Comparison of ENCODE assay signal across 14 mouse cellular contexts in the genomic region with DNA sequence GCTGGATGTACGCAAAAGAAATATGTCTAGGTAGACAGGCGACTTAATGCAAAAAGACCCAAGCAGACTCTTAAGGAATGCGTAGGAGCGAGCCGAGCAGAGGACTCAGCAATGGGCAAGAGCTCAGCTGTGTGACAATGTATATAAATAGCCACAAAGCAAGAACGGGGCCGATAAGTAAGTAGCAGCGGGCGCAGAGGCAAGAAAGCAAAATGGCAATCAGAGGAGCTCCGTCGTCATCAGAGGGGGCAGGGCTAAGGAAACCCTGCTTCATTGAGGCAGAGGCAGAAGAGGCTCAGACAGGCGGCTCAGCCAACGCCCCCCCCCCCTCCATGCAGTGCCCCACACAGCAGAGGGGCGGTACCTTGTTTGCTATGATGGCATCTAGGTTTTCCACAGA.
DNase-seq lines count a peak whose midpoint lies in the region; ATAC-seq and TF ChIP-seq lines count a peak whose summit lies in the region.
"Had no signal": no experiment of that assay in that cellular context is flagged by ENCODE, and none has a peak within 500 bp of the region (broad histone marks: within the 10 kb centered on the region; RNA-seq: fewer than 3 reads in every experiment).

No protein-coding gene starts in this region.

- H3K27me3 ChIP-seq in embryonic facial prominence, embryonic 14.5 days (replicated peaks; ENCODE audit: control insufficient read depth, insufficient read depth, low read length) = no peaks in the 10 kb centered on the region
- H3K27me3 ChIP-seq in embryonic facial prominence, embryonic 10.5 days (replicated peaks; ENCODE audit: low read depth, poor library complexity, severe bottlenecking) = no peaks in the 10 kb centered on the region
- no peaks in the 10 kb centered on the region for H3K27me3 ChIP-seq in midbrain, embryonic 13.5 days
- no peaks in the 10 kb centered on the region for H3K27me3 ChIP-seq in midbrain, postnatal 0 days (ENCODE audit: insufficient read depth, low read length)
- no peaks in the 10 kb centered on the region for H3K27me3 ChIP-seq in heart, embryonic 14.5 days (ENCODE audit: control insufficient read depth, insufficient read depth, low read length)
- no peaks in the 10 kb centered on the region for H3K27me3 ChIP-seq in hindbrain, embryonic 11.5 days (ENCODE audit: control insufficient read depth, insufficient read depth, low read length)
- H3K27me3 ChIP-seq: limb, embryonic 15.5 days; Patski had no signal

- H3K4me2 ChIP-seq in embryonic facial prominence, embryonic 14.5 days (ENCODE audit: low read depth, low read length) = no peak overlapping the region
- H3K4me2 ChIP-seq in midbrain, embryonic 13.5 days (replicated peaks) = no peak overlapping the region
- H3K4me2 ChIP-seq in midbrain, postnatal 0 days (ENCODE audit: low read depth, low read length, poor library complexity, severe bottlenecking) = no peak overlapping the region
- H3K4me2 ChIP-seq in heart, embryonic 14.5 days (ENCODE audit: low read length) = peak overlapping the region; percentile 64
- no peak overlapping the region for H3K4me2 ChIP-seq in hindbrain, embryonic 11.5 days (replicated peaks; ENCODE audit: low read depth, low read length)
- H3K4me2 ChIP-seq: limb, embryonic 15.5 days; lung, embryonic 14.5 days had no signal

- H3K36me3 ChIP-seq in embryonic facial prominence, embryonic 14.5 days (ENCODE audit: control insufficient read depth, insufficient read depth, low read length) = no peaks in the 10 kb centered on the region
- peaks cover 10% of the 10 kb centered on the region for H3K36me3 ChIP-seq in embryonic facial prominence, embryonic 10.5 days (replicated peaks)
- no peaks in the 10 kb centered on the region for H3K36me3 ChIP-seq in midbrain, embryonic 13.5 days
- H3K36me3 ChIP-seq in midbrain, postnatal 0 days (ENCODE audit: insufficient read depth, low read length) = no peaks in the 10 kb centered on the region
- no peaks in the 10 kb centered on the region for H3K36me3 ChIP-seq in heart, embryonic 14.5 days (ENCODE audit: control insufficient read depth, insufficient read depth, low read length)
- no peaks in the 10 kb centered on the region for H3K36me3 ChIP-seq in hindbrain, embryonic 11.5 days (ENCODE audit: control insufficient read depth, insufficient read depth, low read length)

- WGBS in embryonic facial prominence, embryonic 14.5 days = 85% methylated on average over 13 of the region's 14 CpGs
- WGBS in embryonic facial prominence, embryonic 10.5 days = 89% methylated on average over 14 of the region's 14 CpGs
- WGBS in midbrain, embryonic 13.5 days = 91% methylated on average over 14 of the region's 14 CpGs
- WGBS in midbrain, postnatal 0 days = 86% methylated on average over 14 of the region's 14 CpGs
- WGBS in heart, embryonic 14.5 days = 23% methylated on average over 14 of the region's 14 CpGs
- 69% methylated on average over 14 of the region's 14 CpGs for WGBS in olfactory bulb, adult 2 months
- WGBS in hindbrain, embryonic 11.5 days = 92% methylated on average over 14 of the region's 14 CpGs

- no peak for TF ChIP-seq POLR2A in olfactory bulb, adult 2 months (IDR thresholded peaks at IDR 0.05; ENCODE audit: insufficient read depth, low read depth, low read length)

- no peak overlapping the region for H3K27ac ChIP-seq in embryonic facial prominence, embryonic 14.5 days (replicated peaks; ENCODE audit: low read depth, low read length)
- H3K27ac ChIP-seq in embryonic facial prominence, embryonic 10.5 days (replicated peaks) = no peak overlapping the region
- H3K27ac ChIP-seq in midbrain, embryonic 13.5 days = no peak overlapping the region
- no peak overlapping the region for H3K27ac ChIP-seq in midbrain, postnatal 0 days (ENCODE audit: low read depth, low read length)
- peak overlapping the region; percentile 85 to 88 for H3K27ac ChIP-seq in heart, embryonic 14.5 days (replicated peaks in 1 of 2; ENCODE audit: control insufficient read depth in 1 of 2, insufficient read depth in 1 of 2, low read depth in 2 of 2, low read length in 2 of 2)
- H3K27ac ChIP-seq in olfactory bulb, adult 2 months (ENCODE audit: insufficient read depth, low read depth, low read length) = no peak overlapping the region
- no peak overlapping the region for H3K27ac ChIP-seq in hindbrain, embryonic 11.5 days (ENCODE audit: low read depth, low read length)
- H3K27ac ChIP-seq: limb, embryonic 15.5 days had no signal

- TF ChIP-seq CTCF in midbrain, postnatal 0 days (IDR thresholded peaks at IDR 0.05) = no peak
- TF ChIP-seq CTCF in olfactory bulb, adult 2 months (IDR thresholded peaks at IDR 0.05; ENCODE audit: insufficient read depth, low read depth, low read length) = no peak

- DNase-seq in embryonic facial prominence, embryonic 14.5 days (ENCODE audit: low spot score) = no peak
- DNase-seq in embryonic facial prominence, embryonic 10.5 days (ENCODE audit: low spot score) = no peak
- no peak for DNase-seq in midbrain, postnatal 0 days (ENCODE audit: low spot score)
- no peak for DNase-seq in hindbrain, embryonic 11.5 days (ENCODE audit: low spot score)
- no peak for DNase-seq in lung, postnatal 4 days
- DNase-seq: cerebellum, adult 9-10 months; kidney, postnatal 10 days; lung, embryonic 14.5 days had no signal

- no peaks in the 10 kb centered on the region for H3K9me3 ChIP-seq in embryonic facial prominence, embryonic 14.5 days (ENCODE audit: control insufficient read depth, low read length)
- no peaks in the 10 kb centered on the region for H3K9me3 ChIP-seq in embryonic facial prominence, embryonic 10.5 days
- no peaks in the 10 kb centered on the region for H3K9me3 ChIP-seq in midbrain, embryonic 13.5 days
- no peaks in the 10 kb centered on the region for H3K9me3 ChIP-seq in midbrain, postnatal 0 days (ENCODE audit: low read length)
- H3K9me3 ChIP-seq in heart, embryonic 14.5 days (ENCODE audit: control insufficient read depth, low read length) = no peaks in the 10 kb centered on the region
- no peaks in the 10 kb centered on the region for H3K9me3 ChIP-seq in hindbrain, embryonic 11.5 days (ENCODE audit: control insufficient read depth, low read length)
- H3K9me3 ChIP-seq: limb, embryonic 15.5 days had no signal

- H3K4me3 ChIP-seq in embryonic facial prominence, embryonic 14.5 days (ENCODE audit: low read depth, low read length) = no peak overlapping the region
- no peak overlapping the region for H3K4me3 ChIP-seq in embryonic facial prominence, embryonic 10.5 days
- H3K4me3 ChIP-seq in midbrain, embryonic 13.5 days (replicated peaks) = no peak overlapping the region
- H3K4me3 ChIP-seq in midbrain, postnatal 0 days (ENCODE audit: low read depth, low read length) = no peak overlapping the region
- peak overlapping the region; percentile 19 for H3K4me3 ChIP-seq in heart, embryonic 14.5 days (ENCODE audit: control insufficient read depth in 1 of 2, insufficient read depth in 1 of 2, low read depth in 1 of 2, low read length in 2 of 2)
- H3K4me3 ChIP-seq in olfactory bulb, adult 2 months (ENCODE audit: insufficient read depth, low read depth, low read length) = 0 out of 2 replicates have a peak overlapping the region, but pooled peaks have one; percentile 4
- H3K4me3 ChIP-seq in hindbrain, embryonic 11.5 days (ENCODE audit: low read depth, low read length) = no peak overlapping the region
- H3K4me3 ChIP-seq: limb, embryonic 15.5 days had no signal

- H3K9ac ChIP-seq in embryonic facial prominence, embryonic 14.5 days (ENCODE audit: low read depth, low read length) = no peak overlapping the region
- H3K9ac ChIP-seq in midbrain, embryonic 13.5 days (replicated peaks) = no peak overlapping the region
- no peak overlapping the region for H3K9ac ChIP-seq in midbrain, postnatal 0 days (replicated peaks; ENCODE audit: low read length, poor library complexity, severe bottlenecking)
- peak overlapping the region; percentile 51 for H3K9ac ChIP-seq in heart, embryonic 14.5 days (ENCODE audit: low read length)
- H3K9ac ChIP-seq in hindbrain, embryonic 11.5 days (ENCODE audit: low read depth, low read length) = no peak overlapping the region
- H3K9ac ChIP-seq: limb, embryonic 15.5 days; lung, embryonic 14.5 days had no signal

- no peaks in the 10 kb centered on the region for H3K4me1 ChIP-seq in embryonic facial prominence, embryonic 14.5 days (ENCODE audit: control insufficient read depth, insufficient read depth, low read length)
- H3K4me1 ChIP-seq in embryonic facial prominence, embryonic 10.5 days = 0 out of 2 replicates have a peak, but pooled peaks cover 5% of the 10 kb centered on the region
- no peaks in the 10 kb centered on the region for H3K4me1 ChIP-seq in midbrain, embryonic 13.5 days (replicated peaks)
- no peaks in the 10 kb centered on the region for H3K4me1 ChIP-seq in midbrain, postnatal 0 days (ENCODE audit: insufficient read depth, low read length)
- H3K4me1 ChIP-seq in heart, embryonic 14.5 days (ENCODE audit: control insufficient read depth in 2 of 2, insufficient read depth in 2 of 2, low read length in 2 of 2) = peaks cover 13 to 24% of the 10 kb centered on the region in 2 experiments
- H3K4me1 ChIP-seq in olfactory bulb, adult 2 months (ENCODE audit: control insufficient read depth, insufficient read depth, low read length) = 0 out of 2 replicates have a peak, but pooled peaks cover 5% of the 10 kb centered on the region
- H3K4me1 ChIP-seq in hindbrain, embryonic 11.5 days (replicated peaks; ENCODE audit: control insufficient read depth, insufficient read depth, low read length) = no peaks in the 10 kb centered on the region

- 0 out of 2 replicates have a peak, but pooled peaks have one; percentile 9 for ATAC-seq in embryonic facial prominence, embryonic 14.5 days (ENCODE audit: low read depth)
- 0 out of 2 replicates have a peak, but pooled peaks have one; percentile 37 for ATAC-seq in midbrain, embryonic 13.5 days
- no peak for ATAC-seq in midbrain, postnatal 0 days (ENCODE audit: low FRiP score)
- ATAC-seq in heart, embryonic 14.5 days (ENCODE audit: insufficient number of reproducible peaks, insufficient read depth, low FRiP score, low read depth) = no peak
- no peak for ATAC-seq in hindbrain, embryonic 11.5 days (ENCODE audit: low FRiP score)
- ATAC-seq: inflammation-experienced regulatory T-cells, adult 6 months; Patski had no signal

Comparison
In these comparisons a context has a peak if more than half of its experiments do, and no peak if none do; other contexts are left out.
1. ATAC-seq: peak in embryonic facial prominence, embryonic 14.5 days (single experiment) and midbrain, embryonic 13.5 days (single experiment); none in midbrain, postnatal 0 days (single experiment), heart, embryonic 14.5 days (single experiment) and hindbrain, embryonic 11.5 days (single experiment).
2. H3K27ac ChIP-seq: peak in heart, embryonic 14.5 days (2 of 2); none in embryonic facial prominence, embryonic 14.5 days (single experiment), embryonic facial prominence, embryonic 10.5 days (single experiment), midbrain, embryonic 13.5 days (single experiment), midbrain, postnatal 0 days (single experiment), olfactory bulb, adult 2 months (single experiment) and hindbrain, embryonic 11.5 days (single experiment).
3. H3K4me3 ChIP-seq: peak in heart, embryonic 14.5 days (2 of 2) and olfactory bulb, adult 2 months (single experiment); none in embryonic facial prominence, embryonic 14.5 days (single experiment), embryonic facial prominence, embryonic 10.5 days (single experiment), midbrain, embryonic 13.5 days (single experiment), midbrain, postnatal 0 days (single experiment) and hindbrain, embryonic 11.5 days (single experiment).